7 mouse cellular contexts compared by ENCODE assay signal in genomic region chr19:47015396-47015795, GRCm38 (mm10). TPM values are rescaled to one million over a fixed set of nuclear protein-coding genes. Genes with fewer than 3 reads are reported as not detected.
DNase-seq lines count a peak whose midpoint lies in the region; ATAC-seq lines count a peak whose summit lies in the region.

No protein-coding gene starts in this region.

- 4% methylated on average over 37 of the region's 37 CpGs for WGBS in liver, embryonic 11.5 days
- under 1% methylated on average over 37 of the region's 37 CpGs for WGBS in embryonic facial prominence, embryonic 11.5 days
- WGBS in hindbrain, embryonic 16.5 days = 0% methylated on average over 37 of the region's 37 CpGs
- WGBS in neural tube, embryonic 12.5 days = 1% methylated on average over 37 of the region's 37 CpGs

- peaks cover 81% of the 10 kb centered on the region for H3K27me3 ChIP-seq in liver, embryonic 11.5 days (replicated peaks; ENCODE audit: control insufficient read depth, insufficient read depth, low read length)
- H3K27me3 ChIP-seq in embryonic facial prominence, embryonic 11.5 days (ENCODE audit: control insufficient read depth, insufficient read depth, low read length) = peaks cover 41% of the 10 kb centered on the region
- peaks cover 2% of the 10 kb centered on the region for H3K27me3 ChIP-seq in hindbrain, embryonic 16.5 days (replicated peaks; ENCODE audit: control insufficient read depth, insufficient read depth, low read length)
- H3K27me3 ChIP-seq in neural tube, embryonic 12.5 days (replicated peaks) = peaks cover 45% of the 10 kb centered on the region

- no peaks in the 10 kb centered on the region for H3K36me3 ChIP-seq in liver, embryonic 11.5 days (ENCODE audit: control insufficient read depth, insufficient read depth, low read length)
- no peaks in the 10 kb centered on the region; the same call in 1 of the 2 replicates for H3K36me3 ChIP-seq in embryonic facial prominence, embryonic 11.5 days (replicated peaks; ENCODE audit: control insufficient read depth, insufficient read depth, low read depth, low read length)
- no peaks in the 10 kb centered on the region for H3K36me3 ChIP-seq in hindbrain, embryonic 16.5 days (ENCODE audit: control insufficient read depth, insufficient read depth, low read length)
- H3K36me3 ChIP-seq in neural tube, embryonic 12.5 days = no peaks in the 10 kb centered on the region

- H3K9me3 ChIP-seq in liver, embryonic 11.5 days (ENCODE audit: control insufficient read depth, low read length) = no peaks in the 10 kb centered on the region
- H3K9me3 ChIP-seq in embryonic facial prominence, embryonic 11.5 days (replicated peaks; ENCODE audit: control insufficient read depth, low read length) = no peaks in the 10 kb centered on the region
- no peaks in the 10 kb centered on the region for H3K9me3 ChIP-seq in hindbrain, embryonic 16.5 days (ENCODE audit: control insufficient read depth, low read length)
- H3K9me3 ChIP-seq in neural tube, embryonic 12.5 days = no peaks in the 10 kb centered on the region

- no peak overlapping the region for H3K27ac ChIP-seq in liver, embryonic 11.5 days (ENCODE audit: low read depth, low read length)
- peak overlapping the region; percentile 31; the same call in 1 of the 2 replicates for H3K27ac ChIP-seq in embryonic facial prominence, embryonic 11.5 days (replicated peaks; ENCODE audit: low read depth, low read length)
- peak overlapping the region; percentile 96 for H3K27ac ChIP-seq in hindbrain, embryonic 16.5 days (ENCODE audit: low read depth, low read length)
- peak overlapping the region; percentile 82 for H3K27ac ChIP-seq in neural tube, embryonic 12.5 days

- H3K4me2 ChIP-seq in liver, embryonic 11.5 days = peak overlapping the region; percentile 58
- H3K4me2 ChIP-seq in embryonic facial prominence, embryonic 11.5 days (ENCODE audit: low read depth, low read length) = peak overlapping the region; percentile 81
- H3K4me2 ChIP-seq in hindbrain, embryonic 16.5 days (ENCODE audit: low read length) = peak overlapping the region; percentile 69
- peak overlapping the region; percentile 67 for H3K4me2 ChIP-seq in neural tube, embryonic 12.5 days (replicated peaks)

- H3K4me1 ChIP-seq in liver, embryonic 11.5 days (replicated peaks; ENCODE audit: control insufficient read depth, insufficient read depth, low read length) = no peaks in the 10 kb centered on the region
- peaks cover 4% of the 10 kb centered on the region; the same call in 1 of the 2 replicates for H3K4me1 ChIP-seq in embryonic facial prominence, embryonic 11.5 days (ENCODE audit: control insufficient read depth, insufficient read depth, low read length)
- peaks cover 10% of the 10 kb centered on the region for H3K4me1 ChIP-seq in hindbrain, embryonic 16.5 days (ENCODE audit: control insufficient read depth, insufficient read depth, low read depth, low read length)
- H3K4me1 ChIP-seq in neural tube, embryonic 12.5 days = peaks cover 21% of the 10 kb centered on the region

- ATAC-seq in liver, embryonic 11.5 days (replicated peaks; ENCODE audit: low FRiP score) = no peak
- ATAC-seq in embryonic facial prominence, embryonic 11.5 days (replicated peaks; ENCODE audit: insufficient number of reproducible peaks, low FRiP score, low TSS enrichment, low read depth) = no peak
- peak; percentile 18 for ATAC-seq in hindbrain, embryonic 16.5 days
- 0 out of 2 replicates have a peak, but pooled peaks have one; percentile 8 for ATAC-seq in neural tube, embryonic 12.5 days (ENCODE audit: low FRiP score, low read depth)

- no peak overlapping the region for H3K9ac ChIP-seq in liver, embryonic 11.5 days (ENCODE audit: low read depth, low read length)
- peak overlapping the region; percentile 34 for H3K9ac ChIP-seq in embryonic facial prominence, embryonic 11.5 days (replicated peaks; ENCODE audit: low read length)
- H3K9ac ChIP-seq in hindbrain, embryonic 16.5 days (ENCODE audit: low read depth, low read length) = peak overlapping the region; percentile 91
- H3K9ac ChIP-seq in neural tube, embryonic 12.5 days = peak overlapping the region; percentile 82

- no peak for DNase-seq in liver, embryonic 11.5 days (ENCODE audit: low spot score)
- no peak for DNase-seq in liver
- no peak for DNase-seq in embryonic facial prominence, embryonic 11.5 days (ENCODE audit: low spot score)
- DNase-seq in thymus, postnatal 0 days (ENCODE audit: low spot score) = no peak
- no peak for DNase-seq in retina, embryonic 14.5 days (ENCODE audit: low spot score)

- peak overlapping the region; percentile 38 for H3K4me3 ChIP-seq in liver, embryonic 11.5 days (ENCODE audit: low read depth, low read length)
- peak overlapping the region; percentile 43 for H3K4me3 ChIP-seq in embryonic facial prominence, embryonic 11.5 days (ENCODE audit: low read depth, low read length)
- peak overlapping the region; percentile 85 for H3K4me3 ChIP-seq in hindbrain, embryonic 16.5 days (ENCODE audit: low read length)
- peak overlapping the region; percentile 65 for H3K4me3 ChIP-seq in neural tube, embryonic 12.5 days

RNA-seq across cellular contexts. Expression of gene Nt5c2, which starts 0.4 kb away (rescaled TPM):
- polyA plus RNA-seq in liver, embryonic 11.5 days (2014; fragmentation: Nextera tagmentation; extraction: Ambion mirVana) = 107 and 110 TPM in 2 replicates
- 72.5 and 90.4 TPM in 2 replicates for polyA plus RNA-seq in embryonic facial prominence, embryonic 11.5 days (2014; fragmentation: Nextera tagmentation; extraction: Ambion mirVana)
- 77.6 and 80.6 TPM in 2 replicates for polyA plus RNA-seq in hindbrain, embryonic 16.5 days (2015; fragmentation: Nextera tagmentation; extraction: Ambion mirVana)
- 76.9 and 81.5 TPM in 2 replicates for polyA plus RNA-seq in neural tube, embryonic 12.5 days (2016; fragmentation: Nextera tagmentation; extraction: Ambion mirVana)
- polyA plus RNA-seq in thymus, postnatal 0 days (2015; fragmentation: Nextera tagmentation; extraction: Ambion mirVana) = 104 and 120 TPM in 2 replicates

RNA-seq across cellular contexts. Expression of gene Ina, which starts 0.9 kb away (rescaled TPM):
- polyA plus RNA-seq in liver, embryonic 11.5 days (2014; fragmentation: Nextera tagmentation; extraction: Ambion mirVana) = 0.26 and 0.53 TPM in 2 replicates
- 37.0 and 49.6 TPM in 2 replicates for polyA plus RNA-seq in embryonic facial prominence, embryonic 11.5 days (2014; fragmentation: Nextera tagmentation; extraction: Ambion mirVana)
- polyA plus RNA-seq in hindbrain, embryonic 16.5 days (2015; fragmentation: Nextera tagmentation; extraction: Ambion mirVana) = 413 and 454 TPM in 2 replicates
- 632 and 642 TPM in 2 replicates for polyA plus RNA-seq in neural tube, embryonic 12.5 days (2016; fragmentation: Nextera tagmentation; extraction: Ambion mirVana)
- 0.37 and 0.39 TPM in 2 replicates for polyA plus RNA-seq in thymus, postnatal 0 days (2015; fragmentation: Nextera tagmentation; extraction: Ambion mirVana)

RNA-seq across cellular contexts. Expression of gene Pcgf6, which starts 35.3 kb away (rescaled TPM):
- polyA plus RNA-seq in liver, embryonic 11.5 days (2014; fragmentation: Nextera tagmentation; extraction: Ambion mirVana) = 28.6 and 32.9 TPM in 2 replicates
- 35.8 and 38.1 TPM in 2 replicates for polyA plus RNA-seq in embryonic facial prominence, embryonic 11.5 days (2014; fragmentation: Nextera tagmentation; extraction: Ambion mirVana)
- polyA plus RNA-seq in hindbrain, embryonic 16.5 days (2015; fragmentation: Nextera tagmentation; extraction: Ambion mirVana) = 26.8 and 30.2 TPM in 2 replicates
- polyA plus RNA-seq in neural tube, embryonic 12.5 days (2016; fragmentation: Nextera tagmentation; extraction: Ambion mirVana) = 33.3 and 34.3 TPM in 2 replicates
- polyA plus RNA-seq in thymus, postnatal 0 days (2015; fragmentation: Nextera tagmentation; extraction: Ambion mirVana) = 14.1 and 16.8 TPM in 2 replicates

RNA-seq across cellular contexts. Expression of gene Taf5, which starts 52.1 kb away (rescaled TPM):
- polyA plus RNA-seq in liver, embryonic 11.5 days (2014; fragmentation: Nextera tagmentation; extraction: Ambion mirVana) = 9.0 TPM in 2 replicates
- 12.8 and 13.4 TPM in 2 replicates for polyA plus RNA-seq in embryonic facial prominence, embryonic 11.5 days (2014; fragmentation: Nextera tagmentation; extraction: Ambion mirVana)
- polyA plus RNA-seq in hindbrain, embryonic 16.5 days (2015; fragmentation: Nextera tagmentation; extraction: Ambion mirVana) = 4.4 and 4.9 TPM in 2 replicates
- 9.7 and 12.6 TPM in 2 replicates for polyA plus RNA-seq in neural tube, embryonic 12.5 days (2016; fragmentation: Nextera tagmentation; extraction: Ambion mirVana)
- polyA plus RNA-seq in thymus, postnatal 0 days (2015; fragmentation: Nextera tagmentation; extraction: Ambion mirVana) = 5.4 and 6.0 TPM in 2 replicates

Comparison
In these comparisons a context has a peak if more than half of its experiments do, and no peak if none do; other contexts are left out.
1. ATAC-seq: peak in hindbrain, embryonic 16.5 days (single experiment) and neural tube, embryonic 12.5 days (single experiment); none in liver, embryonic 11.5 days (single experiment) and embryonic facial prominence, embryonic 11.5 days (single experiment).
2. RNA of gene Ina, which starts 0.9 kb away (polyA plus RNA-seq): 632 to 642 TPM in neural tube, embryonic 12.5 days, 413 to 454 TPM in hindbrain, embryonic 16.5 days and 37.0 to 49.6 TPM in embryonic facial prominence, embryonic 11.5 days; 0.37 to 0.39 TPM in thymus, postnatal 0 days and 0.26 to 0.53 TPM in liver, embryonic 11.5 days; every median in the first group is over 10 times any median in the second.
3. Peak in every context shown above with its lines, with median percentiles within 50 percentile points of each other: H3K4me2 ChIP-seq and H3K4me3 ChIP-seq.